Mouse (Mus musculus) thymus, postnatal 25 days (tissue): ENCODE measurements around the gene Itgb8.

Experiments
- DNase-seq: peaks from one replicate; pipeline ENCODE4 v3.0.0; 2022

Gene Itgb8

GRCm38 (mm10) chr12:119238696-119239415 lies at the start of gene Itgb8:
Itgb8 (minus strand) TSS chr12:119238802.
- DNase-seq = peak; percentile 38

- DNase-seq = no peak
Observed at GRCm38 (mm10) chr12:119276282-119276681, 37.7 kb upstream of the Itgb8 start.

- no peak for DNase-seq
Observed at GRCm38 (mm10) chr12:119273605-119274004, 35.0 kb upstream of the Itgb8 start.

- no peak for DNase-seq
Observed at GRCm38 (mm10) chr12:119271964-119272363, 33.4 kb upstream of the Itgb8 start.

- no peak for DNase-seq
Observed at GRCm38 (mm10) chr12:119270036-119270435, 31.4 kb upstream of the Itgb8 start.

DNA sequence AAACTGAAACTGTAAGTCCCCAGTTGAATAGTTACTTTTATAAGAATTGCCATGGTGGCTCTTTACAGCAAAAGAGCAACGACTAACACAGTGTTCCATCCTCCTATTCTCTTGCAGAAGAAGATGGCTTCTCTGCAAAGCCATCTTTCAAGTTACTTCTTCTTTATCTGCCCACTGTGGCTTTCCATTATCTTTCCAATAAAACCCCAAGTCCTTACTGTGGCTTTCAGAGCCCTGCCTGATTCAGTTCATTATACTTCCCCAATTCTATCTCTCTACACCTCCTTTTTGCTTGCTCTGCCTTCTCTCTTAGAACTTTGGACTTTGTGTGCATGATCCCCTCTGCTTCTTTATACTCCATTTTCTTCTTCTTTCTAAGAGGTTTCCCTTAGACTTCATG lies 30.1 kb upstream of the Itgb8 start:
- DNase-seq = no peak

DNA sequence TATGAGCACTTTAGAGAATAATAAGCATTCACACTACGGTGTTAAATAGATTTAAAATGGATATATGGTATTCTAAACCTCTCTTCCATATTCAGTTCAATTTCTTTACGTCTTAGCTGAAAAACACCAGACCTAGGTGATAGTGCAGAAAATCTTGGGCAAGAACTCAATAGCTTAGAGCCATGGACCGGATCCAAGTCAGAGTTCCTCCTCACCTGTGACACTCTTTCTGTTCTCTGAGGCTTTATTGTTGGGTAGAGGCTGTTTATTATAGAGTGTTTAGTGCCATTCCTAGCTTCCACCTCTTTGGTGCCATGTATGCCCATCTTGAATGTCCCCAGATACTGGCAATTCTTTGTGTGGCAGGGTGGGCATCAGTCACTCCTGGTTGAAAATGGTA lies 25.9 kb upstream of the Itgb8 start:
- no peak for DNase-seq

DNA sequence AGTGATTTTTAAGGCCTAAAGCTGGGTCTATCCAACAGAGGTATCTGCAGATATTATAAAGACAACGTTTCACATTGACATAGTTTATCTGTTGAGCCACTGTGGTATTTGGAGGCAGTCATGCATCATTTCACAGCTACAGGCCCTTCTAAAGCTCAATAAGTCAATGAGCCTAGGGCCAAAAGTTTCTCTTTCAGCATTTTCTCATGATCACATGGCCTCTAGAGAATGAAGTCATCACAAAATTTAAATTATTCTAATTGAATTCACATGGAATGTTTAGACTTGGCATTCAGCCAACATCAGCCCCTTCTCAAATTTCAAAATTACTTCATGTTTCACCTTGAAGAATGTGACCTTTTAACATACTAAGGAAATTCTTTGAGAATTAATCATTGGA lies 10.0 kb upstream of the Itgb8 start:
- no peak for DNase-seq

- DNase-seq = no peak
Observed at GRCm38 (mm10) chr12:119241071-119241470, 2.5 kb upstream of the Itgb8 start.

DNA sequence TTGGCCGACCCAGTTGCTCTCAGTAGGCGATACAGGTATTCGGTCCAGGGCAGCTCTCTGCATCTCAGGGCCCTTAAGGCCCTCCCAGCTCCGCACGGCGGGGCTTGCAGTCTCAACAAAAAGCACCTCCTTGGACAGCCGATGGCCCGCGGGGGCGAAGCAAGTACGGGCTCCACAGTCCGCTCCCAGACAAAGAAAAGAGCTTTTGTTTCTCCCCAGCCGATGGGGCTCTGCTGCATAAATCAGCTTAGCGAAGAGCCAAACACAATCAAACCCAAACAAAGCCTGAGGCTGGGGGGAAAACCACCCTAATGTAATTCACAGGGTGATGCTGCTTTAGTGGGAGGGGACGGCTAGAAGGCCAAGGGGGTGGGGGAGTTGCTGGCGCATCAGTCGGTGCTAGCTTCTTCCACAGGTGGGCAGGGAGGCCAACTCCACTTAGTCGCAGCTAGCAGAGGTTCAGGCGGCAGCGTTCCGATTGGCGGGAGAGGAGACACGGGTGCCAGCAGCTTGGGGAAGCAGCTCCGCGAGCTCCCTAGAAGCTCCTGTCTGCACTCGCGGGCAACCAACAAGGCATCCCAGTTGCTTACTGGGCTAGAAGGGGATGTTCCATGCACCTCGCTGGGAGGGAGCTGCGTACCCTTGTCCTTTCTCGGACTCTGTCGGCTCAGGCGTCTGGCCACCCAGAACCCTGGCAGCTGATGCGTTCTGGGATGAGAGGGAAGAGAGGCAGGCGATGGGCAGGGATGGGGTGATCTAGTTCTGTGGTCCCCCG lies 494 bp downstream of the Itgb8 start:
- DNase-seq = peak; percentile 35

- no peak for DNase-seq
Observed at GRCm38 (mm10) chr12:119237241-119237920, 1.2 kb downstream of the Itgb8 start.

GRCm38 (mm10) chr12:119231831-119232230 lies 6.8 kb downstream of the Itgb8 start:
- no peak for DNase-seq

DNA sequence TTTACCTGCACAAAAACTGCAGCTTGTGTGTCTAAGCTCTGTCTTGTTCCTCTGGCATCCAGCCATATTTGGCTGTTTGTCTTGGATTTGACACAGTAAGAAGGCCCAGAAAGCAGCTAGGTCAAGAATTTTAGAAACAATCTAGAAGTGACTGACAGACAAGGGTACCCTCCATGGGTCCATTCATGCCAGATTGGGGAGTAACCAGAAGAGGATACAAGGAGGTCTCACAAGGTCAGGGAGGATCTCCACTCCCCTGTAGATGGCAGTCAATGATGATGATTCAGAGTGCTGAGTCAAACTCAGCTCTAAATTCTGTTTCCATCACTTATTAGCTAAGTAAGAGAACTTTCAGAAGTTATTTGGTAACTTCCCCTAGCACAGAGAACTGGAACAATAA lies 8.2 kb downstream of the Itgb8 start:
- DNase-seq = no peak

DNA sequence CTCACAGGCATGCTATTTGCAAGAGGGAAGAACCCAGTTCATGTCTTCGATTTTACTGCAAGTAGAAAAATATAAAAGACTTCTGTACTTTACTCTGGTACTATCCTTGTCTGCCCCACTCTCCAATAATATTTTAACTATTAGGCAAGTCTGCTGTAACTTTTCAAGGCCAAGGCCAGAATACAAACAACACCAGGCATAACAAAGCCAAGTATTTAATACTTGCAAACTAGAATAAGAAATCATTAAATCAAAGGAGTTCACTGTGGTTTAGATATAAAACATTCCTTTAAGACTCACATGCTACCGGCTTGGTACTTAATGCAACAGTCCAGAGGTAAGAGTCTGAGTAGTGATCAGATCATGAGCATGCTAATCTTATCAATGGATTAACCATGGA lies 9.0 kb downstream of the Itgb8 start:
- DNase-seq = no peak

DNA sequence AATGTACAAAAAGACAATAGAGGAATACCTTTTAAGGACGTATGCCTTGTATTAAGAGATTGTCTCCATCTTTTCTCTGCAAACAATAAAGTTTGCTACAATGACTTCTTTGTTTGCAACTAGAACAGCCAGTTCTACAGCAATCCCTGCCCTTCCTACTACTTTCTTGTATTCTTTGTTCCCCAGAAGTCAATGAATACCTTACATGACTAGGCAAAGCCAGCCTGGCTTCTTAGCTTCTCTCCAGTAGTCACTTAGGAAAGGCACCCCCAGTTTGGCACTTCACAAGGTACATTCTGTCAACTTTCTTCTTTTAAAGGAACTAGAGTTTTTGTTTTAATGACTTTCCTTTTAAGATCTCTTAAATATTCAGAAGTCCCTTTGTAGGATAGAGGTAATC lies 10.7 kb downstream of the Itgb8 start:
- no peak for DNase-seq

GRCm38 (mm10) chr12:119224699-119225098 lies 13.9 kb downstream of the Itgb8 start:
- DNase-seq = no peak

DNA sequence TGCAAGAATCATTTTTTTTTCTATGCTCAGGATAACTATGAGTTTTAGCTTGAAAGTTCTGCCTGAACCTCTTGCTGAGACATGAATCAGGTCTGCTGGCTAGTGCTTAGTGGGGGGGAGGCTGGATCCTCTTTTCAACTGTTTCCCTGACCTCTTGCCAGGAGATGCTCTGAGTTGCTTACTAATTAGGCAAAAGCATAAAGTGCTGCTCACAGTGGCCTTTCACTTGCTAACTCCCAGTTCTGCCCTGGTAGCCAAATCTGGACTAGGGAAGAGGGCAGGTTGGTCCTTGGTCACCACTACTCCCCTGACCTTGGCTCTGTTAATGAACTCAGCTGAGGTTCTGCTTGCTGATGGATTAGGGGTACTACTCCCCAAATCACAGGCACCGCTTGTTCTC lies 19.2 kb downstream of the Itgb8 start:
- no peak for DNase-seq

DNA sequence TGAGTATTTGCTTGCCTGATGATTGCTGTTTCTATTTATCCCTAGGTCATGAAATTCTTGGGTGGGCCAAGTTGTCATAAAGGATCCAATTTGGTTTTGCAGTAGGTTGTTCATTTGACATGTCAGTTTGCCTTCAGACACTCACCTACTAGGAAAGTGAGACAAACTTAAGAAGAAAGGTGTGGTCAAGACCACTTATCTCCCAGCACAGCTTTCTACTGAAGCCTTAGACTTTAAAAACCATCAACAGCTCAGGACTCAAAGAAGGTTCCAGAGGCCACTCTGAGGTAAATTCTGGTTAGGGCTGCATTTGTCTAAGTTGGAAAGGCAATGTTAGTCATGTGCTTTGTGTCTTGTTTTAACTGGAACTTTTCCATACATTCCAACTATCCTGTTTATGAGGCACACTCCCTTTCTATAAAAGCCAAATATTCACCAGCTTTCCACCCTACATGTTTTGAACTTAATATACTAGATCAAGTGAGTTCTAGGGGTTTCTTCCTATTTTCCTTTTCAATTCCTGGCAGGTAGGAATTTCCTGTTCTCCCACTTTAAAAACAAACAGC lies 20.8 kb downstream of the Itgb8 start:
- DNase-seq = no peak

- no peak for DNase-seq
Observed at GRCm38 (mm10) chr12:119215225-119215624, 23.4 kb downstream of the Itgb8 start.

- no peak for DNase-seq
Observed at GRCm38 (mm10) chr12:119211533-119211932, 27.1 kb downstream of the Itgb8 start.

GRCm38 (mm10) chr12:119210590-119210989 lies 28.0 kb downstream of the Itgb8 start:
- no peak for DNase-seq

DNA sequence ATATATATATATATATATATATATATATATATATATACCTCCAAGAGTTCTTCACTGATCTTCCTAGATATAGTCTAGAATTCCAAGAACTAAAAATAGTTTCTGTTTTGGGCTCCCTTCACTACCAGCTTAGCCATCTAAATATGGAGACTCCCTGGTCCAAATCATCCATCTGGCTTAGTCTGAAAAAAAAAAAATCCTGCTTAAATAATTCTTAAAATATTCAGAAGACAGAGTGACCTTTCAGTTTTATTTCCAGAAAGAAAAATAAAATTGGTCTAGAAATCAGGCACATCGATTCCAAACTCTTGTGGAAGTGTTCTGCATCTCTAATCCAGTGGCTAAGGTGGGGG lies 28.6 kb downstream of the Itgb8 start:
- no peak for DNase-seq

GRCm38 (mm10) chr12:119209384-119210072 lies 29.1 kb downstream of the Itgb8 start:
- no peak for DNase-seq
